Mouse (Mus musculus) MEL (cell line): ENCODE measurements around the gene Gm4922. TPM values are rescaled to one million over a fixed set of nuclear protein-coding genes. Genes with fewer than 3 reads are reported as not detected.

Experiments used
- DNase-seq: peaks from one replicate; pipeline ENCODE4 v3.0.0; 2011; ENCODE audit warnings: low read depth, low spot score
- H3K27ac ChIP-seq: 2 replicates; pipeline ENCODE4 v1.5.1; 2012; ENCODE audit warnings: low read depth, mild to moderate bottlenecking, control low read depth, low read length, moderate library complexity; ENCODE audit not compliant: control insufficient read depth
- H3K27me3 ChIP-seq, 2 experiments: fragments of 150-350 bp in 1 of 2; sonication (generic) in 1 of 2; 2 replicates each; pipeline ENCODE4 v1.6.1; 2012; ENCODE audit warnings: low read length in 2 of 2, mild to moderate bottlenecking in 2 of 2, improper control_type of control experiment in 1 of 2, moderate library complexity in 1 of 2; ENCODE audit not compliant: insufficient read depth in 2 of 2, control insufficient read depth in 1 of 2
- H3K36me3 ChIP-seq, 2 experiments: 2 replicates each; pipeline ENCODE4 v1.6.1; 2012 to 2014; ENCODE audit warnings: low read length in 2 of 2, improper control_type of control experiment in 1 of 2, inconsistent platforms in 1 of 2, mild to moderate bottlenecking in 1 of 2; ENCODE audit not compliant: insufficient read depth in 2 of 2, control insufficient read depth in 1 of 2
- H3K4me1 ChIP-seq, 2 experiments: fragments of 150-350 bp in 1 of 2; sonication (generic) in 1 of 2; 2 replicates each; pipeline ENCODE4 v1.6.1; 2012; ENCODE audit warnings: low read length in 2 of 2, improper control_type of control experiment in 1 of 2, mild to moderate bottlenecking in 1 of 2; ENCODE audit not compliant: insufficient read depth in 2 of 2, control insufficient read depth in 1 of 2
- H3K4me3 ChIP-seq, 2 experiments: fragments of 150-350 bp in 1 of 2; sonication (generic) in 1 of 2; 2 replicates each; pipeline ENCODE4 v1.5.1; 2012; ENCODE audit warnings: low read depth in 2 of 2, low read length in 2 of 2, mild to moderate bottlenecking in 2 of 2, moderate library complexity in 2 of 2, control low read depth in 1 of 2, improper control_type of control experiment in 1 of 2; ENCODE audit not compliant: control insufficient read depth in 1 of 2, insufficient read depth in 1 of 2
- H3K79me2 ChIP-seq: 2 replicates; pipeline ENCODE4 v1.6.1; 2012; ENCODE audit warnings: mild to moderate bottlenecking, low read length, moderate library complexity; ENCODE audit not compliant: control insufficient read depth, poor library complexity, insufficient read depth
- H3K9ac ChIP-seq: 2 replicates; pipeline ENCODE4 v1.6.1; 2012; ENCODE audit warnings: low read depth, mild to moderate bottlenecking, control low read depth, low read length, moderate library complexity; ENCODE audit not compliant: control insufficient read depth, poor library complexity, severe bottlenecking
- H3K9me3 ChIP-seq: fragments of 150-350 bp; sonication (generic); replicated peaks from 2 replicates; pipeline ENCODE4 v1.6.1; 2012; ENCODE audit warnings: mild to moderate bottlenecking, low read length, improper control_type of control experiment, moderate library complexity; ENCODE audit not compliant: insufficient read depth
- BHLHE40 ChIP-seq: IDR thresholded peaks from 2 replicates; pipeline ENCODE4 v1.6.1; 2012; ENCODE audit warnings: low read depth, mild to moderate bottlenecking, inconsistent platforms, low read length, improper control_type of control experiment, borderline replicate concordance
- CHD2 ChIP-seq: IDR thresholded peaks from 2 replicates; pipeline ENCODE4 v1.6.1; 2011; ENCODE audit warnings: low read length, improper control_type of control experiment
- EP300 ChIP-seq, 2 experiments: IDR thresholded peaks; 2 replicates each; pipeline ENCODE4 v1.6.1; 2011; ENCODE audit warnings: improper control_type of control experiment in 2 of 2, low read length in 2 of 2, low read depth in 1 of 2, mild to moderate bottlenecking in 1 of 2
- ETS1 ChIP-seq: IDR thresholded peaks from 2 replicates; pipeline ENCODE4 v1.6.1; 2012; ENCODE audit warnings: low read depth, mild to moderate bottlenecking, inconsistent platforms, low read length, improper control_type of control experiment, moderate library complexity
- GATA1 ChIP-seq: IDR thresholded peaks from 2 replicates; pipeline ENCODE4 v1.6.1; 2011; ENCODE audit warnings: low read depth, low read length, improper control_type of control experiment
- HCFC1 ChIP-seq: IDR thresholded peaks from 2 replicates; pipeline ENCODE4 v1.6.1; 2012; ENCODE audit warnings: low read depth, mild to moderate bottlenecking, inconsistent platforms, low read length, improper control_type of control experiment, moderate library complexity
- KAT2A ChIP-seq: conservative IDR thresholded peaks from 2 replicates; pipeline ENCODE4 v1.6.1; 2012; ENCODE audit warnings: low read depth, low read length, improper control_type of control experiment, inconsistent platforms
- MAX ChIP-seq: IDR thresholded peaks from 2 replicates; pipeline ENCODE4 v1.6.1; 2011; ENCODE audit warnings: low read length, improper control_type of control experiment
- MAZ ChIP-seq: IDR thresholded peaks from 2 replicates; pipeline ENCODE4 v1.6.1; 2012; ENCODE audit warnings: low read depth, mild to moderate bottlenecking, inconsistent platforms, low read length, improper control_type of control experiment
- MYC ChIP-seq: IDR thresholded peaks from 2 replicates; pipeline ENCODE4 v1.6.1; 2011; ENCODE audit warnings: low read depth, mild to moderate bottlenecking, low read length, improper control_type of control experiment, moderate library complexity
- NELFE ChIP-seq: IDR thresholded peaks from 2 replicates; pipeline ENCODE4 v1.6.1; 2011; ENCODE audit warnings: low read depth, low read length, improper control_type of control experiment
- POLR2A ChIP-seq, 2 experiments: IDR thresholded peaks; 2 replicates each; pipeline ENCODE4 v1.6.1; 2011 to 2012; ENCODE audit warnings: low read length in 2 of 2, mild to moderate bottlenecking in 2 of 2, control low read depth in 1 of 2, improper control_type of control experiment in 1 of 2, low read depth in 1 of 2, moderate library complexity in 1 of 2; ENCODE audit not compliant: control insufficient read depth in 1 of 2, insufficient read depth in 1 of 2, poor library complexity in 1 of 2
- POLR2AphosphoS2 ChIP-seq: IDR thresholded peaks from 2 replicates; pipeline ENCODE4 v1.6.1; 2011; ENCODE audit warnings: low read length, improper control_type of control experiment
- RAD21 ChIP-seq: IDR thresholded peaks from 2 replicates; pipeline ENCODE4 v1.6.1; 2011; ENCODE audit warnings: mild to moderate bottlenecking, low read depth, low read length, improper control_type of control experiment
- RCOR1 ChIP-seq: IDR thresholded peaks from 2 replicates; pipeline ENCODE4 v1.6.1; 2012; ENCODE audit warnings: low read depth, mild to moderate bottlenecking, inconsistent platforms, low read length, improper control_type of control experiment
- SIN3A ChIP-seq: IDR thresholded peaks from 2 replicates; pipeline ENCODE4 v1.6.1; 2012; ENCODE audit warnings: low read length, improper control_type of control experiment, inconsistent platforms
- SMC3 ChIP-seq: IDR thresholded peaks from 2 replicates; pipeline ENCODE4 v1.6.1; 2011; ENCODE audit warnings: low read depth, low read length, improper control_type of control experiment
- ZC3H11A ChIP-seq: IDR thresholded peaks from 2 replicates; pipeline ENCODE4 v1.6.1; 2012; ENCODE audit warnings: low read depth, mild to moderate bottlenecking, inconsistent platforms, low read length, improper control_type of control experiment
- ZKSCAN1 ChIP-seq: IDR thresholded peaks from 2 replicates; pipeline ENCODE4 v1.6.1; 2012; ENCODE audit warnings: low read depth, mild to moderate bottlenecking, inconsistent platforms, low read length, improper control_type of control experiment, moderate library complexity
- ZNF384 ChIP-seq: IDR thresholded peaks from 2 replicates; pipeline ENCODE4 v1.6.1; 2012; ENCODE audit warnings: low read depth, mild to moderate bottlenecking, inconsistent platforms, low read length, improper control_type of control experiment
- polyA plus RNA-seq, 2 experiments: library from polyadenylated mRNA; stranded (reverse) in 1 of 2; unstranded in 1 of 2; fragments of >175 nt in 1 of 2; fragments of >200 nt in 1 of 2; gene quantifications; 2 replicates each; pipeline versions ENCODE4 v1.2.1 to v1.2.4; 2012; ENCODE audit warnings: low replicate concordance in 2 of 2, low read depth in 1 of 2; ENCODE audit not compliant: insufficient read length in 2 of 2, insufficient read depth in 1 of 2, missing spikeins in 1 of 2
- total RNA-seq: library from RNA; depleted of rRNA; stranded (reverse); fragments of 300-350 nt; gene quantifications from 2 replicates; pipeline ENCODE4 v1.2.3, GENCODE M21; 2012

Gm4922 gene
- total and polyA plus RNA-seq, 3 experiments: not detected

DNA sequence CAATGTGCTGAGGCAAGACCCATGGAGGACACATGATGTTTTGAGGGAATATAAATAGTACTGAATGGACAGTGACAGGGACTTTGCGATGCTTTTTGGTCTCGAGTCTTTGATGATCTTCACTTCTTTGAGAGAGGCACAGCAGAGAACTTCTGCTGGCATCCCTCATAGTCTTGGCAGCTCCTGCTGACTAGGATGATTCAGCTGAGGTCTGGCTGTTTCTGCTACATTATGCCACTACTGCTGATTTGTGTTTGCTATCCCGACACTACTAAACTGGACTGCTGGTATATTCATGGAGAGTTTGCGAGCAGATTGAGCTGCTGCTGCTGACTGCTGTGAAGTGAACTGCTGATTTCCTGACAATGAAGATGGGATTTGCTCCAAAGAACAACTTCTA lies 3.5 kb upstream of the Gm4922 start:
- DNase-seq: no peak
- TF ChIP-seq MAX: no peak
- no peak for TF ChIP-seq MYC
- no peak for TF ChIP-seq ETS1
- TF ChIP-seq POLR2AphosphoS2: no peak
- TF ChIP-seq RAD21: no peak
- TF ChIP-seq RCOR1: no peak
- TF ChIP-seq POLR2A (IDR thresholded peaks at IDR 0.05; ENCODE audit: control insufficient read depth in 1 of 2, insufficient read depth in 1 of 2, low read depth in 1 of 2, low read length in 2 of 2, poor library complexity in 1 of 2): no peak
- no peak for TF ChIP-seq MAZ
- TF ChIP-seq ZC3H11A: no peak
- no peak for TF ChIP-seq EP300 (IDR thresholded peaks at IDR 0.05; ENCODE audit: low read depth in 1 of 2, low read length in 2 of 2)
- no peak for TF ChIP-seq SMC3
- TF ChIP-seq CHD2: no peak
- TF ChIP-seq BHLHE40: no peak
- no peak for TF ChIP-seq NELFE
- TF ChIP-seq ZNF384: no peak
- no peak for TF ChIP-seq SIN3A
- TF ChIP-seq KAT2A: no peak
- Histone ChIP-seq H3K27ac (no peak overlapping the region), H3K4me1 (no peaks in the 10 kb centered on the region), H3K9me3 (no peaks in the 10 kb centered on the region), H3K36me3 (no peaks in the 10 kb centered on the region), H3K27me3 (no peaks in the 10 kb centered on the region), H3K4me3 (no peak overlapping the region), H3K79me2 (no peaks in the 10 kb centered on the region), H3K9ac (no peak overlapping the region)

DNA sequence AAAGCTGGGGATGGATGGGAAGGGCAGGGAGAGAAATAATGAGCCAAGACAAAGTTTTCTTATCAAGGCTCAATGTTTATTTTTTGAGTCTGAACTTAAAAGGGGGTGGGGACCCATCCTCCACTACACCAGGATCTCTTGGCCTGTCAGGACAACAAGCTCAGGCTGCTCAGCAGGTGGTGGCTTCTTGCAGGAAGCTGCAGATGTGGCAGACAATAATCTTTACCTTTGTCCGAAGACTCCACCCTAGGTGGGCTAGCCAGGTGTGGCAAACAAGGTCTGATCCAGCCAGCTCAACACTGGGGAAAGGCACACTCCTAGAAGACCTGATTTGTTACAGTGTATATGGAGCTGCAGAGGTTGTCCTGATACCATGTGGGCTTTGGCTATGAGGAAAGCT lies 2.0 kb upstream of the Gm4922 start:
- H3K4me1 ChIP-seq: no peaks in the 10 kb centered on the region
- H3K9me3 ChIP-seq: no peaks in the 10 kb centered on the region
- TF ChIP-seq KAT2A: no peak
- TF ChIP-seq HCFC1: no peak
- TF ChIP-seq POLR2AphosphoS2: no peak
- TF ChIP-seq GATA1: no peak
- no peak for TF ChIP-seq ZKSCAN1
- no peak overlapping the region for H3K9ac ChIP-seq
- no peak overlapping the region for H3K4me3 ChIP-seq
- H3K79me2 ChIP-seq: no peaks in the 10 kb centered on the region
- H3K27ac ChIP-seq: no peak overlapping the region
- H3K36me3 ChIP-seq: no peaks in the 10 kb centered on the region
- no peak for DNase-seq
- H3K27me3 ChIP-seq: no peaks in the 10 kb centered on the region
